ENCODE assay signal across 22 mouse cellular contexts in the genomic region with DNA sequence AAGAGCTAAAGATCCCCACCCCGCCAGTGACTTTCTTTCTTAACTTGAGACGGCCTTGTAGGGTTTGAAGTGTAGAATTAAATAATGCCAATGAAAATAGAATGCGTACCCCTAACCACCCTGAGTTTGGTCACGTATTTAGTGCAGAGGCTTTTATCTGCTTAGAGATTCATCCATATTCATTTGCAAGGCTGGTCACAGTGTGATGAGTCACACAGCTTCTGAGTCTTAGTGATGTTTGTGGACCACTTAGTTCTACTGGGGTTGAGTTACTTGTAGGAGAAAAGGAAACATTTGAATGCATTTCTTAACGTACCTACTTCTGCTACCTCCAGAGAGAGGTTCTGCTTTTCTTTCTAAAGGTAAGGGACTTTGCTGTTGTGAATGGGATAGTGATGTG. TPM values are rescaled to one million over a fixed set of nuclear protein-coding genes. Genes with fewer than 3 reads are reported as not detected.
"Had no signal": no experiment of that assay in that cellular context is flagged by ENCODE, and none has a peak within 500 bp of the region (broad histone marks: within the 10 kb centered on the region; RNA-seq: fewer than 3 reads in every experiment).

No protein-coding gene starts in this region.

- DNase-seq: liver, postnatal 0 days; lung, adult 2 months; lung, postnatal 14 days; lung, postnatal 36 days; midbrain, embryonic 14.5 days; retina, postnatal 1 day; right cerebral cortex, postnatal 25 days; right cerebral cortex, postnatal 4 days; spleen, adult 18-20 months; thymus, adult 2 months; thymus, postnatal 25 days; thymus, postnatal 4 days had no signal

- H3K4me3 ChIP-seq: liver, embryonic 15.5 days; lung, embryonic 15.5 days; midbrain, embryonic 10.5 days; midbrain, embryonic 12.5 days; myocyte; neural tube, embryonic 13.5 days; neural tube, embryonic 15.5 days had no signal

- H3K27ac ChIP-seq: liver, embryonic 15.5 days; lung, embryonic 15.5 days; macrophage; midbrain, embryonic 10.5 days; midbrain, embryonic 12.5 days; neural tube, embryonic 13.5 days; neural tube, embryonic 15.5 days had no signal

- ATAC-seq: liver, postnatal 0 days; lung, postnatal 0 days; midbrain, embryonic 16.5 days had no signal

- H3K4me1 ChIP-seq: liver, embryonic 15.5 days; lung, embryonic 15.5 days; midbrain, embryonic 10.5 days; midbrain, embryonic 12.5 days; neural tube, embryonic 13.5 days; neural tube, embryonic 15.5 days had no signal

- H3K9ac ChIP-seq: liver, embryonic 15.5 days; liver, postnatal 0 days; lung, embryonic 15.5 days; midbrain, embryonic 12.5 days; neural tube, embryonic 13.5 days; neural tube, embryonic 15.5 days had no signal

- H3K27me3 ChIP-seq: liver, embryonic 15.5 days; lung, embryonic 15.5 days; midbrain, embryonic 12.5 days; neural tube, embryonic 13.5 days; neural tube, embryonic 15.5 days had no signal

- H3K4me2 ChIP-seq: liver, embryonic 15.5 days; lung, embryonic 15.5 days; midbrain, embryonic 12.5 days; neural tube, embryonic 13.5 days; neural tube, embryonic 15.5 days had no signal

- H3K9me3 ChIP-seq: liver, embryonic 15.5 days; lung, embryonic 15.5 days; midbrain, embryonic 10.5 days; midbrain, embryonic 12.5 days; neural tube, embryonic 13.5 days; neural tube, embryonic 15.5 days had no signal

RNA-seq across cellular contexts. Expression of a gene that starts 13.7 kb away (rescaled TPM):
- polyA plus RNA-seq: myocyte had no signal
